Mouse (Mus musculus) kidney, embryonic 14.5 days (tissue): Measurements from ENCODE around the gene Fry. TPM values are rescaled to one million over a fixed set of nuclear protein-coding genes. Genes with fewer than 3 reads are reported as not detected.

Source experiments
- ATAC-seq: fragments of 200-750 bp; cut with Nextera tagmentation; 2 replicates; pipeline ENCODE4 v1.8.0; 2017; ENCODE audit warnings: moderate number of reproducible peaks, mild to moderate bottlenecking, moderate TSS enrichment, moderate library complexity; ENCODE audit not compliant: low FRiP score, low TSS enrichment
- H3K27ac ChIP-seq: fragments of 300-500 bp; sonication (generic); 2 replicates; pipeline ENCODE4 v1.5.1; 2014; ENCODE audit warnings: low read depth, mild to moderate bottlenecking, low read length, moderate library complexity, mixed read lengths
- H3K27me3 ChIP-seq: fragments of 300-500 bp; sonication (generic); 2 replicates; pipeline ENCODE4 v1.6.1; 2014; ENCODE audit warnings: mild to moderate bottlenecking, low read length; ENCODE audit not compliant: control insufficient read depth, insufficient read depth
- H3K36me3 ChIP-seq: fragments of 300-500 bp; sonication (generic); 2 replicates; pipeline ENCODE4 v1.6.1; 2014; ENCODE audit warnings: low read length, mixed read lengths; ENCODE audit not compliant: control insufficient read depth, insufficient read depth
- H3K4me1 ChIP-seq: fragments of 300-500 bp; sonication (generic); 2 replicates; pipeline ENCODE4 v1.6.1; 2014; ENCODE audit warnings: low read length, mixed read lengths; ENCODE audit not compliant: control insufficient read depth, insufficient read depth
- H3K4me2 ChIP-seq: fragments of 300-500 bp; sonication (generic); replicated peaks from 2 replicates; pipeline ENCODE4 v1.6.1; 2014; ENCODE audit warnings: low read depth, mild to moderate bottlenecking, low read length
- H3K4me3 ChIP-seq: fragments of 300-500 bp; sonication (generic); 2 replicates; pipeline ENCODE4 v1.5.1; 2014; ENCODE audit warnings: mild to moderate bottlenecking, low read length
- H3K9ac ChIP-seq: fragments of 300-500 bp; sonication (generic); 2 replicates; pipeline ENCODE4 v1.6.1; 2014; ENCODE audit warnings: low read depth, mild to moderate bottlenecking, low read length, moderate library complexity
- H3K9me3 ChIP-seq: fragments of 300-500 bp; sonication (generic); 2 replicates; pipeline ENCODE4 v1.6.1; 2016; ENCODE audit warnings: low read length; ENCODE audit not compliant: control insufficient read depth
- WGBS: fragments of 180-500 bp; shearing (Covaris S2); extraction: QIAGEN DNeasy Blood & Tissue Kit; methylation state at CpG from one replicate; pipeline ENCODE4 v1.1.7; 2014; 5-methylcytosine and 5-hydroxymethylcytosine counted together
- polyA plus RNA-seq: library from polyadenylated mRNA; unstranded; fragments of >200 nt; fragmentation: Nextera tagmentation; extraction: Ambion mirVana; gene quantifications from 2 replicates; pipeline ENCODE4 v1.2.1, GENCODE M21; 2014

Fry gene
- polyA plus RNA-seq, 1 experiment from 2014 or later, result 8.0 TPM

GRCm38 (mm10) chr5:150290494-150291199 lies 172.2 kb downstream of the Fry start:
- no peak overlapping the region for H3K9ac ChIP-seq
- 70% methylated on average over 4 of the region's 4 CpGs for WGBS
- no peak overlapping the region for H3K4me3 ChIP-seq
- H3K27ac ChIP-seq, result no peak overlapping the region
- H3K9me3 ChIP-seq, result no peaks in the 10 kb centered on the region
- H3K4me1 ChIP-seq, result 0 out of 2 replicates have a peak, but pooled peaks cover 4% of the 10 kb centered on the region
- H3K36me3 ChIP-seq, result no peaks in the 10 kb centered on the region
- H3K27me3 ChIP-seq, result no peaks in the 10 kb centered on the region
- no peak for ATAC-seq
- H3K4me2 ChIP-seq, result no peak overlapping the region

- Histone ChIP-seq H3K27me3 (no peaks in the 10 kb centered on the region), H3K36me3 (no peaks in the 10 kb centered on the region), H3K9ac (no peak overlapping the region), H3K4me3 (no peak overlapping the region), H3K4me1 (0 out of 2 replicates have a peak, but pooled peaks cover 4% of the 10 kb centered on the region), H3K27ac (no peak overlapping the region), H3K4me2 (no peak overlapping the region), H3K9me3 (no peaks in the 10 kb centered on the region)
- no peak for ATAC-seq
- 89% methylated on average over 6 of the region's 6 CpGs for WGBS
Observed at GRCm38 (mm10) chr5:150291216-150291615, 172.8 kb downstream of the Fry start.

GRCm38 (mm10) chr5:150292186-150292585 lies 173.7 kb downstream of the Fry start:
- H3K9ac ChIP-seq, result no peak overlapping the region
- no peaks in the 10 kb centered on the region for H3K9me3 ChIP-seq
- no peak for ATAC-seq
- no peak overlapping the region for H3K4me3 ChIP-seq
- 18% methylated on average over 3 of the region's 3 CpGs for WGBS
- H3K27ac ChIP-seq, result no peak overlapping the region
- no peaks in the 10 kb centered on the region for H3K36me3 ChIP-seq
- no peak overlapping the region for H3K4me2 ChIP-seq
- no peaks in the 10 kb centered on the region for H3K27me3 ChIP-seq
- H3K4me1 ChIP-seq, result 0 out of 2 replicates have a peak, but pooled peaks cover 4% of the 10 kb centered on the region

GRCm38 (mm10) chr5:150294306-150294705 lies 175.9 kb downstream of the Fry start:
- H3K4me2 ChIP-seq, result no peak overlapping the region
- ATAC-seq, result no peak
- no peak overlapping the region for H3K9ac ChIP-seq
- H3K36me3 ChIP-seq, result no peaks in the 10 kb centered on the region
- 67% methylated on average over 11 of the region's 11 CpGs for WGBS
- no peak overlapping the region for H3K4me3 ChIP-seq
- H3K27ac ChIP-seq, result no peak overlapping the region
- no peaks in the 10 kb centered on the region for H3K27me3 ChIP-seq
- H3K9me3 ChIP-seq, result no peaks in the 10 kb centered on the region
- H3K4me1 ChIP-seq, result 0 out of 2 replicates have a peak, but pooled peaks cover 4% of the 10 kb centered on the region

GRCm38 (mm10) chr5:150295096-150295495 lies 176.7 kb downstream of the Fry start:
- no peak overlapping the region for H3K4me2 ChIP-seq
- ATAC-seq, result 0 out of 2 replicates have a peak, but pooled peaks have one; percentile 39
- no peak overlapping the region for H3K27ac ChIP-seq
- H3K9ac ChIP-seq, result no peak overlapping the region
- no peaks in the 10 kb centered on the region for H3K36me3 ChIP-seq
- 0 out of 2 replicates have a peak, but pooled peaks cover 4% of the 10 kb centered on the region for H3K4me1 ChIP-seq
- no peaks in the 10 kb centered on the region for H3K27me3 ChIP-seq
- no peaks in the 10 kb centered on the region for H3K9me3 ChIP-seq
- H3K4me3 ChIP-seq, result no peak overlapping the region
- 60% methylated on average over 11 of the region's 11 CpGs for WGBS

GRCm38 (mm10) chr5:150298969-150299368 lies 180.5 kb downstream of the Fry start:
- Histone ChIP-seq H3K9ac (no peak overlapping the region), H3K27ac (no peak overlapping the region), H3K36me3 (no peaks in the 10 kb centered on the region), H3K4me1 (no peaks in the 10 kb centered on the region), H3K4me3 (no peak overlapping the region), H3K27me3 (no peaks in the 10 kb centered on the region), H3K9me3 (no peaks in the 10 kb centered on the region), H3K4me2 (no peak overlapping the region)
- WGBS, result 77% methylated on average over 6 of the region's 6 CpGs
- ATAC-seq, result no peak

- H3K4me2 ChIP-seq, result no peak overlapping the region
- no peaks in the 10 kb centered on the region for H3K27me3 ChIP-seq
- no peak overlapping the region for H3K9ac ChIP-seq
- no peak for ATAC-seq
- H3K4me1 ChIP-seq, result no peaks in the 10 kb centered on the region
- no peaks in the 10 kb centered on the region for H3K36me3 ChIP-seq
- H3K27ac ChIP-seq, result no peak overlapping the region
- no peak overlapping the region for H3K4me3 ChIP-seq
- no peaks in the 10 kb centered on the region for H3K9me3 ChIP-seq
- 72% methylated on average over 2 of the region's 2 CpGs for WGBS
Observed at GRCm38 (mm10) chr5:150302123-150302522, 183.7 kb downstream of the Fry start.

GRCm38 (mm10) chr5:150302996-150303395 lies 184.6 kb downstream of the Fry start:
- Histone ChIP-seq H3K36me3 (no peaks in the 10 kb centered on the region), H3K27me3 (no peaks in the 10 kb centered on the region), H3K4me2 (no peak overlapping the region), H3K4me3 (no peak overlapping the region), H3K27ac (no peak overlapping the region), H3K9me3 (no peaks in the 10 kb centered on the region), H3K4me1 (no peaks in the 10 kb centered on the region), H3K9ac (no peak overlapping the region)
- ATAC-seq, result no peak
- WGBS, result 74% methylated on average over 5 of the region's 5 CpGs

GRCm38 (mm10) chr5:150306497-150306896 lies 188.1 kb downstream of the Fry start:
- no peak for ATAC-seq
- Histone ChIP-seq H3K36me3 (no peaks in the 10 kb centered on the region), H3K9ac (no peak overlapping the region), H3K27ac (no peak overlapping the region), H3K9me3 (no peaks in the 10 kb centered on the region), H3K27me3 (no peaks in the 10 kb centered on the region), H3K4me2 (no peak overlapping the region), H3K4me1 (no peaks in the 10 kb centered on the region), H3K4me3 (no peak overlapping the region)
- WGBS, result 86% methylated on average over 5 of the region's 5 CpGs
